Mouse (Mus musculus) adrenal gland, adult 18-20 months (tissue): ENCODE data around the gene Ano5. TPM values are rescaled to one million over a fixed set of nuclear protein-coding genes. Genes with fewer than 3 reads are reported as not detected.

ENCODE experiments used
- DNase-seq, 2 experiments: peaks; one replicate each; pipeline ENCODE4 v3.0.0; 2021 to 2022; ENCODE audit warnings: low spot score in 2 of 2
- total RNA-seq, 2 experiments: library from RNA; stranded (reverse); gene quantifications; 1 replicate in 1 of 2; 2 replicates in 1 of 2; pipeline ENCODE4 v1.2.3; 2021

The Ano5 gene
- total RNA-seq, 2 experiments from 2014 or later, result 0.07 to 0.16 TPM

DNA sequence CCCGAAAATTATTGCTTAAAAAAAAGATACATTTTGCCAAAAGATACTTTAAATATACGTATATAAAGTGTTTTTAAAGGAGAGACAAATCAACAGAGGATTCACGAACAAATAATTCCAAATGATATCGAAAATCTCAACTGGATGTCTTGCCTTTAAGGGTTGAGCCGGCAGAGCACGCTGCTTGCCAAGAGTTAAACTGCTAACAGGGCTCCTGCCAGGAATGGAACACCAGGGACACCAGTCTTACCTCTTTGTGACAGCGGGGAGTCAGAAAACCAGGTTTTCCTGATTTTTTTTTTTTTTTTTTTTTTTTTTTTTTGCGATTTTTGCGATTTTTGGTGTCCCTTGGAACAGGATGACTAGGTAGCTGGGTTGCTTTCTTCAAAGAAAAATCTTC is 117.5 kb downstream of the Ano5 start:
- no peak for DNase-seq

DNA sequence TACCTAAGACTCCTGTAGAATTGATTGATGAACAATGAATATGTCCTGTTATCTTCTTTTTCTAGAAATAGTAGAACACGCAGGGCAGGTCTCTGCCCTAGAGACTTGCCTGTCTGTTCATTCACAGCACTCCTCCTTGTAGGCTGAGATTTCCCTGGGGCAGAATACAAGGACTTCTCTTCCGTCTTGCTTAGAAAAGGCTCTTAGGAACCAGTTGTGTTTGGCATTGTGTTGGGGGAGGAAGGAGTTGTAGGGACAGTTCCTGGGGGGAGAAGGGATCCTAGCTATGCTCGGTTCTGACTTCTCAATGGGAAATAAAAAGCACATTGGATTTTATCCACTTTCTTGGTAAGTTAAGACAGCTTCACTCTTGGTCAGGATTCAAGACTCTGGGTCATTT is 118.4 kb downstream of the Ano5 start:
- DNase-seq, result no peak

DNA sequence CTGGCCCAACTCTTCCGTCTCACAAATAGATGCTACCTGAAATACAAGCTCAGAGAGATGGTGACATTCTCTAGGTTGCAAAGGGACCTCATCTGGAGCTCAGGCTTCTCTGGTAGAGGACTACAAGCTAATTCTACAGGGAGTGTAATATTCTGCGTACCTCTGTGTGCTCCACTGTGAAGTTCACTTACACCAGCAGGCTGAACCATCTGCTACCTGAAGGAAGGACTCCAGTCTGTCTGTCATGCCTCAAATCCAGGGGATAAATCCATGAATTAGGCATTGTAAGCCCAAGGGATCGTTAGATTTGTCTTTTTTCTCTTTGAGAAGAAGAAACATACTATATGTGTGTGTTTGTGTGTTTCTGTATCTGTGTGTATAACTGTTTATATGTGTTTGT is 120.3 kb downstream of the Ano5 start:
- no peak for DNase-seq

DNA sequence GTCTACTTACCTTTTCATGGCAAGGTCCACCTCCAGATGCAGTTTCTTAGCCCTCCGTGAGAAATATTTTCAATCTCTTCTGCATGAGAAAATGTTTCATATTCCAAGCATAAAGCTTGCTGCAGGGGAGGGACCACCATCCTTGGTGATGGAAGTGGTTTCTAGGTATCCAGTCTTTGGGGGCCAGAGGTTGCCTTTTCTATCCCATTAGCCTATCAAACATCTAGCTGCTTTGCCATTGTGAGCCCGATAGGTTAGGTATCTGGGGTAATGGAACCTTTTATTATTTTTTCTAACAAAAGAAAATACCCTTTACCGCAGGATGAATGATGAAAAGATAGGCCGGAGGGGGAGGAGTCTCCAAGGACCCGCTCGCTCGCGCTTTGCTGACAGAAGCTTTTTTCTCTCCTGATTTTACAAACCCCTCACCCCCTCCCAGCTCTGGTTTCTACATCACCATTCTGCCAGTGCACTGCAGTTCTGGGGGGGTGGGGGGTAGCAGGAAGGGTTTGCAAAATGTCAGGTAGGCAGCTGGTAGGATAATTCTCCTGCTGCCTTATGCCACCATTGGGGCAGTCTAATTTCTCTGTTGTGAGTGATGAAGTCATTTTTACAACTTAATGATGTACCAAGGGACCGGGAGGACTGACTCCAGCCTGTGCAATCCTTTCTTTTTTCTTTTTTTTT is 121.9 kb downstream of the Ano5 start:
- no peak for DNase-seq

DNA sequence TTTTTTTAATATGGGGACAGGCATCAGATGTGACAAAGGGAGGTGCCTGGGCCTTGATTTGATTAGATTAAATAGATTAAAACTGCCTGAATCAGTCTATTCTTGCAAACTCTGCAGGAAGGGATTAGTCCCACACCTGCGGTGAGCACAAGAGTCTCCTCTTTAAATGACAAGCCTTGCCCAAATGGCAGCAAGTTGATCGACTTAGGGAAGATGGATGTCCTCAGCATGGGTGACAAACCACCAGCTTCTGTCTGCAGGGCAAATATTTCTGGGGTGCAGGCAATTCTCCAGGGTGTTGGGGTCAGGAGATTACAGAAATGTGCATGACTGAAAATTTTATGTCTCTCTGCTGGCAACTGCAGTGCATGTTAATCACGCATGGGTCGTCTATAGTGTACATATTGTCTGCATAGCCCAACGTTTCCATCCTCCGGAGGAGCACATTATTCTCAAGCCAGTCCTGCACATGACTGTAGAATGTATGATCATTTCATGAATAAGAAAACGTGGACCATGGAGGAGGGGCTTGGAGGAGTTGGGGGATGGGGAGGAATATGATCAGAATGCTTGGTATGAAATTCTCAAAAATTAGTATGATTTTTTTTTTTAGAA is 122.5 kb downstream of the Ano5 start:
- DNase-seq, result no peak

Other genes with a start within 250 kb of the Ano5 start
- 1 to 10 TPM; 1.4 to 1.8 TPM for gene Slc17a6, start 111.0 kb downstream of the Ano5 start, total RNA-seq